Mouse (Mus musculus): Measurements from ENCODE around the gene Grk6.

The Grk6 gene

GRCm38 (mm10) chr13:55444937-55445315, at the start of gene Grk6:
Grk6 (plus strand) TSS chr13:55445072.
- peak; percentile 99 to 100 for DNase-seq

- DNase-seq = no peak
These were observed 46.8 kb upstream of the Grk6 start, which contains the start of gene Slc34a1 for GRCm38 (mm10) chr13:55398088-55398487. Slc34a1 (plus strand) TSS chr13:55398187.

GRCm38 (mm10) chr13:55399300-55400038, 45.4 kb upstream of the Grk6 start:
- DNase-seq = no peak

GRCm38 (mm10) chr13:55400039-55400346, 44.9 kb upstream of the Grk6 start:
- DNase-seq = no peak

GRCm38 (mm10) chr13:55403266-55403665, 41.6 kb upstream of the Grk6 start:
- DNase-seq = no peak

- no peak for DNase-seq
These were observed 40.7 kb upstream of the Grk6 start for GRCm38 (mm10) chr13:55403935-55404852.

GRCm38 (mm10) chr13:55404853-55405782, 39.8 kb upstream of the Grk6 start:
- peak; percentile 67 to 82 for DNase-seq

- no peak for DNase-seq
These were observed 39.0 kb upstream of the Grk6 start for GRCm38 (mm10) chr13:55405783-55406390.

- no peak for DNase-seq
These were observed 37.5 kb upstream of the Grk6 start for GRCm38 (mm10) chr13:55407341-55407740.

GRCm38 (mm10) chr13:55408546-55409120, 36.2 kb upstream of the Grk6 start:
- DNase-seq = no peak

GRCm38 (mm10) chr13:55411826-55412225, 33.0 kb upstream of the Grk6 start:
- DNase-seq = no peak

GRCm38 (mm10) chr13:55412643-55413307, 32.1 kb upstream of the Grk6 start:
- DNase-seq = no peak

- DNase-seq = no peak
These were observed 31.5 kb upstream of the Grk6 start for GRCm38 (mm10) chr13:55413333-55413732.

GRCm38 (mm10) chr13:55414743-55415380, 30.0 kb upstream of the Grk6 start, which contains the start of gene Pfn3:
Pfn3 (minus strand) TSS chr13:55415232.
- DNase-seq = no peak

GRCm38 (mm10) chr13:55418004-55418403, 26.9 kb upstream of the Grk6 start:
- DNase-seq = peak; percentile 89 to 90

GRCm38 (mm10) chr13:55419142-55419541, 25.7 kb upstream of the Grk6 start:
- DNase-seq = no peak

GRCm38 (mm10) chr13:55420018-55420932, 24.6 kb upstream of the Grk6 start:
- peak in 1 of 2 experiments; percentile 11 for DNase-seq

- peak; percentile 57 to 68 for DNase-seq
These were observed 23.7 kb upstream of the Grk6 start for GRCm38 (mm10) chr13:55420933-55421800.

GRCm38 (mm10) chr13:55426613-55427012, 18.3 kb upstream of the Grk6 start, which contains the start of gene F12:
F12 (minus strand) TSS chr13:55426793.
- no peak for DNase-seq
